Mouse (Mus musculus) hematopoietic stem cell, adult 5-6 weeks (primary cell): ENCODE data around the gene Dirc2. TPM values are rescaled to one million over a fixed set of nuclear protein-coding genes. Genes with fewer than 3 reads are reported as not detected.

Source experiments
- ATAC-seq, 2 experiments: fragments of 125-278 bp in 1 of 2; replicated peaks in 1 of 2; 2 replicates each; pipeline ENCODE4 v1.8.0; 2016 to 2017; ENCODE audit warnings: inconsistent platforms in 2 of 2, mild to moderate bottlenecking in 2 of 2, moderate number of reproducible peaks in 2 of 2, low read depth in 1 of 2, moderate TSS enrichment in 1 of 2; ENCODE audit not compliant: low FRiP score in 2 of 2, poor library complexity in 2 of 2, severe bottlenecking in 2 of 2, insufficient read depth in 1 of 2, low TSS enrichment in 1 of 2
- total RNA-seq: library from RNA; stranded (forward); fragments of 172-1452, 232-1000 nt; gene quantifications from 2 replicates; pipeline ENCODE4 v1.2.3, GENCODE M21; 2017

Dirc2 gene
- total RNA-seq, 1 experiment from 2014 or later = 7.9 TPM

DNA sequence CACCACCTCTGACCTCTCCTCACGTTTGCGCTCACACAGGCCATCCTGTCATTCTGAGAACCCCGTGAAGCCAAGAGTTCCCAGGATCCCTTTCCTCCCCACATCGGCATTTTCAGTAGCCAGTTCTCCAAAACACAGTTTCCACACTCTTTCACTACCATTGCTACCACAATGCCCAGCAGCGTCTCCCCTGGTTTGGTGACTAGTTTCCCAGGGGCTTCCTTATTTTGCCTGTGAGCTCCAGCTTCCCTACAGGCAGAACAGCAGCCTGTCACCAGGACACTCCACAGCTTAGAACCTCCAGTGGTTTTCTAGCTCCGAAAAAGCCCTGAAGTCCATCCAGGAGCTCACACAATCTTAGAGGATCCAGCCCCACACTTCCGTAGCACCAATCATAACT lies 19.8 kb downstream of the Dirc2 start:
- no peak for ATAC-seq

DNA sequence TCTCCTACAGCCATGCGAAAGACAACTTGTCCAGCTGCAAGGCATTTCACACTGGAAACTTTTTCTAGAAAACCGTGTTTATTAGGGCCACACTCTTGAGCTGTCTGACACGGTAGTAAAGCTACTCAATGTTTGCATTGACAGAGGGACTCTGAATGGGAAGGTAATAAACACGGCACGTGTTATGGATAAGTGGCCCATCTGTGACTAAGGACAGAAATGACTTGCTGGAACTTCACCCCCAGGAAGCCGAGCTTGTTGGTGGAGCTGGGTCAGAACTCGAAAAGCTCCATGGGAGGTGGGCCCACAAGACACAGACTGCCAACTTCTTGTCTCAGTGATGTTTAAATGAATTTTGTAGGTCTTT lies 20.9 kb downstream of the Dirc2 start:
- ATAC-seq = no peak

DNA sequence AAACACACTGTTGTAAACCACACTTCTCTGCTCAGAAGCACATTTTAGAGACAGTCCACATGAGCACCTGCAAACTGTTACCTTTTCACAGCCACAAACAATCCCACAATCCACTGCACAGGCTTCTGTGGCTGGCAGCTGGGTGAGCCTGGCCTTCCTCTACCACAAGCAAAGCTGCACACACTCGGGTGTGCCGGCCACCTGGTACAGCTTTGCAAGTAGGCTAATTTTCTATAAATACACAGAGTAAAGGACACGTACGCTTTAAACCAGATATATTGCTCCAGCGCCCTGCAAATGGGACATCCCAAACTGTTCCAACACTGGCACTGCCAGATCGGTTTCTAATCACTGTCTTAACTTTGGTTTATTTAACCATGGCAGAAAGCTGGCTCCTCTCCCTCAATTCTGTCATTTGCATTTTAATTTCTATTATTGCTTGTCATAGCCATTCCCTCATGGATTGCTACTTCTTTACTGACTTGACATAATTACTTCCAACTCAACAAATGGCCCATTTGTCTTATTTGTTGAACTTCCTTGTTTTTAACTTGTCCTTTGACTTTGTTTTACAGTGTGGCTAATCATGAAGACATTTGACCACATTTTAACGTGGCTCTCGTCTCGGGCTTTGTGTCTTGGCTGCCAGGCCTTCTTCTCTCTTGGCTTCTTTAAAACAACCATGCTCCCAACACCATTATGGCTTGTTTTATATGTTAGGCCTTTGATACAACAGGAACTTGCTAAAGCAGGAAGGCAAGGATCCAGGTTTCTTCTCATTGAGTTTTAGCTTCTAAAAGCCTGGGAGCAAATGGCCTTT lies 21.5 kb downstream of the Dirc2 start:
- 0 out of 4 replicates have a peak, but pooled peaks of 1 of the 2 experiments have one; percentile 20 for ATAC-seq

DNA sequence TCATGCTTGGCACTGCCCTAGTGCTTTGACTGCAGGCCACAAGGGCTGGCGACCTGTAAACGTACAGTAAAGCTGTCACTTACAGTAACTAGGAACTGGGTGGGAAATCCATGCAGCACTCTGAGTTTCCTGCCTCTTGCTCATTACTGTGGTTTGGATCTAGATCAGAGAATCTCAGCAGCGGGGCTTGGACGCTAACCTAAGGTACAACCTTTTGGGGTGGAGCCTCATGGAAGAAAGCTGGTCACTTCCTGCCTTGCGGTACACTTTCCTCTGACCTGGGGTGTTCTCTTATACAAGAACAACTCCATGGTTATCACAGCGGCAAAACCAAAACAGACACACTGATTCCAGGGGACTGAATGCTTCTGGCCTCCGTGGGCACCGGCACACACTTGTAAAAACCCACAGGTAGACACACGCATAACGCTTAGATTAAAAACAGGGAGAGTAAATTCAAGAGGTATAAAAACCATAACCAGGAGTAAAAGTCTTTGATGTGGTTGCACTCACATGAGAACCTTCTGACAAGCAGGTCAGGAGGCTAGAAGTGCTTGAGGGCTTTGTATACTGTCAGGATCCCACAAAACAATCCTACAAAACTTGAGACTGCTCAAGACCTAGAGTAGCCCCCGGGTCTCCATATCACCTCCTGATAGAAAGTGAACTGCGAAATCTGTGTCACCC lies 26.8 kb downstream of the Dirc2 start:
- peak; percentile 54 to 66 for ATAC-seq

DNA sequence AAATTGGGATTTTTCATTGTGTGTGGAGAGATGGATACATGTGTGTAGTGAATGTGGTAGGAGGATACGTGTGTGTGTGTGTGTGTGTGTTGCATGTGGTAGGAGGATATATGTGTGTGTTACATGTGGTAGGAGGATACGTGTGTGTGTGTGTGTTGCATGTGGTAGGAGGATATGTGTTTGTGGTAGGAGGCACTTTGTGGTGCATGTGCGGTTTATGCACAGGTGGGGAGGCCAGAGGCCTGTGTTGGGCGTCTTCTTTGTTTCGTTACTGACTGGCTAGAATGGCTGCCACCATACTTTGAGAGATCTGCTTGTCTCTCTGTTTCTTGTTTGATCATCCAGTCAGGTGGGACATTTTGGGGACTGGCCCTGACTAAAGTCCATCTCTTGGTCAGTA lies 27.5 kb downstream of the Dirc2 start:
- ATAC-seq = no peak

DNA sequence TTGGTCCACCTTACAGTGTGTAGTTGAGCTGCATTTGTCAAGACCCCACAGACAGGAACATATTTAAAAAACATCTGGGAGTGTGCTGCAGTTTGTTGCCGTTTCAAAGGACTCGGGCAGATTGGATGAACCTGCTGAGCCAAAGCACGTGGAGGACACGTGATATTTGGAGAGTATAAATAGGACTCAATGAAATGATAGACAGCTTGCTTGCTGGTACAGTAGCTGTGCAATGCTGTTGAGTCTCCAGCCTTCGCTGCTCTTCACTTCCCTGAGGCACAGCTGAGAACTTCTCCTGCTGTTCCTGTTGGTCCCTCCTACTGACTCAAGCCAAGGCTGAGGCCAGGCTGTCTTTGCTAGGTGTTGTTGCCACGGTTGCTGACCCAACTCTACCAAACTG lies 28.2 kb downstream of the Dirc2 start:
- ATAC-seq = no peak

DNA sequence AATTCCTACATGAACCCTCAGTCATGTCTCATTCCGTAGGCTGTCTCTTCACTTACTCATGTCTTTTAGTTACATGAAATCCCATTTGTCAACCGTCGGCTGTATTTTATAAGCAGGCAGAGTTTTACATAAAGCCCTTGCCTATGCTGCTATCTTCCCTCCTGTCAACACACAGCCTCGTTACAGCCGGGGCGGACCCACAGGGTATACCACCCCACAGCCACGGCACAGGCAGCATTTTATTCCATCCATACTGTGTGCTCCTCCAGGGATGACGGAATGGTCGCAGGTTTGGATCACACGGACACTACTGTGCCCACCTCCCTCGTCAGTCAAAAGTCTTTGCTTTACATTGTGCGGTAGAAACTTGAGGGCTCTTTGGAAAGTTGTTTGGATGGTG lies 28.8 kb downstream of the Dirc2 start:
- no peak for ATAC-seq

DNA sequence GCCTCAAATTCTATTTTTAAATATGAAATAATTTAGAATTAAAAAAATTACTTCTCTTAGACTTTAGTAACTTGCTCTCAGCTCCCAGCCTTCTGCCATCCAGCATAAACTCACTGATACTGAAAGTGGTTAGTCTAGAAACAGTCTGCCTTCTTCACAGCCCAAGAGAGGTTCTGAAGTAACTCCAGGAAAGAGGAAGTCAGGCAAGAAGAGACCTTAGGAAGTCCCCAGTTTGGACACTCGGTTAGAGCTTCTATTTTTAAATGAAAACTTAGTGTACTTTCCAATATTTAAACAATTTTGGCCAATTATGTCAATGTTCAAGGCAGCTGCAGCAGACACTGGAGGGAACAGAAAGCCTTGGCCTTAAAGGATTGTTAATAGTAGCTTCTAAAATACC lies 29.6 kb downstream of the Dirc2 start:
- peak; percentile 50 to 59; a peak in 2 of 4 replicates for ATAC-seq

DNA sequence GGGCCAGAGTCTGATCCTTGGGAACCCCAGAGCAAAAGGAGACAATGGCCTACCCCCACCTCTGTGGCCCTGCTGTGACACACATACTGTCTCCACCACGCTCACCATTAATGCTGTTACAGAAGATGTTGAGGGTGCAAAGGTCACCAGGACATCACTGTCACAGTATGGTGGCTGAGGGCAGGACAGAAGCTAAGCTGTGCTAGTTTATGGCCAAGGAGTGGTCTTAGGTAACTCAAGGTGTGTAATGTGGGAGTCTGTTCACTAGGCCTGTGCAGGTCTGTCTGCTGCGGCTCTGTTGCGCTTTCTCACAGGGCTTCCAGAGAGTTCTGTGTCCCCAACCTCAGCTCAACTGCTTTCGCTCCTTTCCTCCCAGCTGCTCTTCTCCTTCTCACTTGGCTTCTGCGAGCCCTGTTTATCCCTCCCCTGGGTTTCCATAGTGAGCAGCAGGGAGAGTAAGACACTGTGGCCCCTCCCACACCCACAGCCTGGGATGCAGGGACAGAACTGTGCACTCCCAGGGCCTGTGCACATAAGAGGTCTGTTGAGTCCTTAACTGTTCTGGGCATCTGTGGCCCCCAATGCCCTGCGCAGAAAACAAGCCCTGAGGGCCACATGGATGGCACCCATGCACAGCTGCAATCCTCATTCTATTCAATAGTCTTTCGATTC lies 30.9 kb downstream of the Dirc2 start:
- ATAC-seq = no peak

DNA sequence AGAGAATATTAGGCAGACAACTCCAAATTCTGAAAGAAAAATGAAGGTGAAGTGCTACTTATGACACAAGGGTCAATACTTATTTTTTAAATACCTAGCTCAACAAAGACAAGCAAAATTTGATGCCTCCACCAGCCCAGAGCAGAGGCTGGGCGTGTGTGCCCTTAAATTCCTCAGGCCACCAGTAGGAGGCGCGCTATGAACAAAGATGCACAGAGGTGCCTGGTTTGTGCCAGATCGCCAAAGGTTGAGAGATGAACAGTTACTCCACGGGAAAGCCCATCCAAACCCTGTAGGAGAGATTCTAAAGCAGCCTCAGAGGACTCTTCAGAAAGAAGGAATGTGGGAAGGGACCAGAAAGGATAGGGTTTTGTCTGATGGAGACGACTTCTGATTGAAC lies 35.1 kb downstream of the Dirc2 start:
- ATAC-seq = peak; percentile 89 to 93

DNA sequence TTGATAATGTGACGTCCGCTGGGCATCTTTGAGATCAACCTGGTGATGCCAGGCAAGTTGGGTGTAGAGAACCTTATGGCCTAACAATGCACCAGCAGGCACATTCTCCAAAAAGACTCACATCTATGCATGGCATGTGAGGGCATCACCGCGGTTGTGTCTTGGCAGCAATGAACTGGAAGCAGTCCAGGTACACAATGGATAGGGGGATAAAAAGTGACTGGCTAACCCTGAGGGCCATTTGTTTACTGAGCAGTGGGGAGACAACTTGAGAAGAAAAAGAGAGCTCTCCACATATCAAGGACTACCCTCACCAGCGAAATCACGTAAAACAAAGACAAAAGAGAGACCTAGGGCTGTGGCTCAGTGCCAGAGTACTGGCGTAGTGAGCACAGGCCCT lies 37.1 kb downstream of the Dirc2 start:
- no peak for ATAC-seq

DNA sequence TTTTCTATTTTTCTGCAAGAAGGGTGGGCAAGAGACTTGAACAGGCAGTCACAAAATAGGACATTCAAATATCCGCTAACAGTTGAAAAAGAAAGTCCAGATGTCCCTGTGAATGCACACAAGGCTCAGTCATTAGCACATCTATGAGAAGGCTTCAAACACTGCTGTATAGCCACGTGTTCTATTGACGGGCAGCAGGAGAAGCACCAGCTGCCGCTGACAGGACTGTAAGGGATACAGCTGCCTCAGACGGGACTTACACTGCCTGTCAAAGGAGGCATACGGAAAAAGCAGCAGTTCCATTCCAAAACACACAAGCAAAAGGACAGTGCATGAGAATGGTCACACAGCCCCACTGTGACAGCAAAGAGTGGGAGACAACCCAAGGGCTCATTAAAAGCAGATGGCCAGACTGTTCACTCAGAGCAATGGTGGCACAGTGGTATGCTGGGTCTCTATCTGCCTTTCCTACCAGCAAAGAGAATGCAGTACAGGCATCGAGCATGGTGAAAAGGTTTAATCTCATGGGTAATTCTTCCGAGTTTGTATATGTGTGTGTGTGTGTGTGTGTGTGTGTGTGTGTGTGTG lies 39.9 kb downstream of the Dirc2 start:
- no peak for ATAC-seq

DNA sequence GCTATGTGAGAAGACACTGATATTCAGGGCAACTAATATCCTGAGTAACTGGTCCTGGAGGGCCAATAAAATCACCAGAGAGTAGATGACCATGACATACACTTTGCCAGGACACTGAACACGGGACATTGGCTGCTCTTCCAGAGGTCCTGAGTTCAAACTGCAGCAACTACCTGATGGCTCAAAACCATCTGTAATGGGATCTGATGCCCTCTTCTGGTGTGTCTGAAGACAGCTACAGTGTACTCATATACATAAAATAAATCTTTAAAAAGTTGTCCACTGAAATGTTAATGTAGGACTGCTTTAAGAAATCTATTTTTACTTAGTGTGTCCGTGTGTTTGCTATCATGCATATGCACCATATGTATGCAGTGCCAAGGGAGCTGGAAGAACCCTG lies 42.6 kb downstream of the Dirc2 start:
- ATAC-seq = no peak

DNA sequence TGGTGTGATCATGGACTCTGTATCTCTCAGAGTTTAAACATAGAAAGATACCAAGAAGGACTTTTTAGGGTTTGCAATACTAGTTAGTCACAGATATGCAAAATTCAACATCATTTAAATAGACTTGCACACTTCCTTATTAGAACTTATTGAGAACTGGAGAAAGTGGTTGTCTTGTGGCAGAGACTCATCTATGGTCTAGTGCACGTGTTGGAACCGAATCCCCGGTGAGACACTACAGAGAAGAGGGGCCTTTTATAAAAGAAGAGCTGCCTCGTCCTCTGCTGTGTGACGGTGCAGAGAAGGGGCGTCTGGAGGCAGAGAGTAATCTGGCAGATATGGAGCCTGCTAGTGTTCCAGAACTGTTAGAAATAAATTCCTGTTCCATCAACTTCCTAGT lies 44.6 kb downstream of the Dirc2 start:
- ATAC-seq = no peak

DNA sequence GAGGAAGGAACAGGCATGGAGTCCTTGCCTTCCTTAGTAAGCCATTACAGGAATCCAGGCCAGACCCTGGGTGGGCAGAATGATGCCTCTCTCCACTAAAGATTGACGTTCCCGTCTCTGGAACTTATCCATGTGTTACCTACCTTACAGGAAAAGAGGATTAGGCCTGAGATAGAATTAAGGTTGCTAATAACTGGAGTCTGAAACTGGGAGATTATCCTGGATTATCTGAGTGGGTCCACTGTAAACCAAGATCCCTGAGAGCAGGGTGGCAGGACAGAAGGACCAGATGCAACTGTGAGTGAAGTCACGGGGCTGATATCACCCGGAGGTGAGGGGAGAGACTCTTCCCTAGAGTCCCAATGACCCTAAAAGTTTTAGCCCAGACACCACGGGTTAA lies 51.4 kb downstream of the Dirc2 start:
- no peak for ATAC-seq

DNA sequence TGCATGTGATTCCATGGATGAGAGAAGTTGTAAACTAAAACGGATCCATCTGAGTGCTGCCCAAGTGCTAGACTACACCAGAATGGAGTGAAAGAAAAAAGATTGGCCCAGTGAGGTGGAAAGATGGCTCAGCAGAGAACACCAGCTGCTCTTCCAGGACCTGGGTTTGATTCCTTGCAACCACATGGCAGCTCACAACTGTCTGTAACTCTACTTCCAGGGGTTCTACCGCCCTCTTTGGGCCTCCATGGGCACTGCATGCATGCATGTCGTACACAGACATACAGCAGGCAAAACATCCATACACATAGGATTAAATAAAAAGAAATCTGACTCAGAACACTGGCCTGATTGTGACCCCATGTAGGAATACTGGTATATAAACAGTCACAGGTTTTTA lies 52.9 kb downstream of the Dirc2 start:
- ATAC-seq = no peak

DNA sequence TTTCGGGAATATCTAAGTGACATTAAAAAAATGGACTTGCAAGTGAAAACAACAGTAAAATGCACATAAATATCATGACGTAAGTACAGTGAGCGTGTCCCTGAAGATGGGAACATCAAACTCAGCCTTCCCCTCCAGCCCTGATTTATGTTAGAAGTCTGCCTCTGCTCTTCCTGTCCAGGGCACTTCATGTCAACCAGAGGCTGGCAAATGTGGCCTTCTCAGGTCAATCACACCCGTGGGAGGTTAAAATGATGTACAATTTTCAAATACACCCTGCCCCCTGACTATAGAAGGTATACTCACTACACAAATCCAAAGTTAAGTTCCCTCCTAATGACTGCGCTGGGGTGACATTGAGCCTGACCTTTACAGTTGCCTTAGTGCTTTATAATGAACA lies 53.4 kb downstream of the Dirc2 start:
- ATAC-seq = no peak

DNA sequence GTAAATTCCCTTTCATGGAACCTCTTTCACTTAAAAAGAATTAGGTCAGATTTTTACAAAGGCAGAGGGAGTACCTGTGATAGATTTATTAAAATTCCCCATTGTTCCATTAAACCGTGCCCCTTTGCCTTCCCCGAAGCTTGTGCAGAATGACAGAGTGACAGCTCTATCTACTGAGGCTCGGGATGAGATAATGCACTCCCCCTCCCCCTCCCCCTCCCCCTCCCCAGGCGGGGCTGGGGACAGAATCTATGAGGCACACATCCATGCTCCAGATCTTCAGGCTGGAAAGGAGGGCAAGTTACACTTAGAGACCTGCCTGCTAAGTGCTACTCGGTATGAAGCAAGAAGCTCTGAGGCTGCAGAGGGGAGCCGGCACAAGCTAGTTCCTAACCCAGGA lies 53.8 kb downstream of the Dirc2 start:
- no peak for ATAC-seq
